Mouse (Mus musculus) olfactory bulb, adult 2 months (tissue): ENCODE results near the gene Dennd1a.

Experiments
- CTCF ChIP-seq: fragments of 200-500 bp; IDR thresholded peaks from 2 replicates; pipeline ENCODE4 v1.5.1; 2012; ENCODE audit warnings: low read depth, mild to moderate bottlenecking, low read length, moderate library complexity; ENCODE audit not compliant: insufficient read depth
- POLR2A ChIP-seq: fragments of 200-500 bp; IDR thresholded peaks from 2 replicates; pipeline ENCODE4 v1.6.1; 2012; ENCODE audit warnings: mild to moderate bottlenecking, low read depth, low read length, moderate library complexity; ENCODE audit not compliant: insufficient read depth

DNA sequence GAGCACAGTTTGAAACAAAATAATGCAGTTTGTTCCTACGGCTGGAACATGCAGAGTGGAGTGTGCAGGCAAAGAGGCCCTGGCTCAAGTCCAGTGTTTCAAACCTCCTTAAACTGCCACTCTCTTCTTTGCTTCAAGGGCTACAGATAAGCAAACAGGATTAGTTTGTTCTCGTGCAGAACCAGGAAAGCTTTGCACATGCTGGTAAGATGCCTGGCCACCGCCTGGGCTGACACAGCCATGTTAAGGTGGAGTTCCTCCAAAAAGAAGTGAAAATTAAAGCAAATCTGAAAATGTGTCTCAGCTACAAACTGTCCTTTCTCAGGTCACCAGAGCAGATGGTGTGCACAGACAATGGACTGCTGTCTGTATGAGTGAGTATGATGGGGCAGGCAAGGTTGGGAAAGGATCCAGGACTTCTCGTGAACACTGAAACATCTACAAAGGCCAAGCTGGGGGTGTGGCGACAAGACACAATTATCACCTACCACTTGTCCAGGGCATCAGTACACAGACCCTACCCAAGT, 273.3 kb downstream of the Dennd1a start:
- no peak for TF ChIP-seq CTCF
- TF ChIP-seq POLR2A: no peak
